Comparison of ENCODE assay signal across 18 mouse cellular contexts in genomic region chr5:45876328-45876727, GRCm38 (mm10). TPM values are rescaled to one million over a fixed set of nuclear protein-coding genes. Genes with fewer than 3 reads are reported as not detected.
A peak's percentile ranks its signal among the peaks of the same experiment; 100 is the strongest.
DNase-seq lines count a peak whose midpoint lies in the region; ATAC-seq and TF ChIP-seq lines count a peak whose summit lies in the region.
"Had no signal": no experiment of that assay in that cellular context is flagged by ENCODE, and none has a peak within 500 bp of the region (broad histone marks: within the 10 kb centered on the region; RNA-seq: fewer than 3 reads in every experiment).

No protein-coding gene starts in this region.

- H3K27me3 ChIP-seq in splenic B cell, adult 2 months (ENCODE audit: control insufficient read depth, insufficient read depth, low read length, poor library complexity, severe bottlenecking) = no peaks in the 10 kb centered on the region
- H3K27me3 ChIP-seq: embryonic facial prominence, embryonic 15.5 days; heart, embryonic 12.5 days had no signal

- TF ChIP-seq CTCF in bone marrow macrophage, adult 2 months (IDR thresholded peaks at IDR 0.05; ENCODE audit: low read depth, low read length) = no peak

- H3K4me1 ChIP-seq in bone marrow macrophage, adult 2 months (ENCODE audit: control insufficient read depth, insufficient read depth, low read length) = peaks cover 2% of the 10 kb centered on the region; the same call in 1 of the 2 replicates
- H3K4me1 ChIP-seq: embryonic facial prominence, embryonic 15.5 days; heart, embryonic 12.5 days had no signal

- no peaks in the 10 kb centered on the region for H3K36me3 ChIP-seq in splenic B cell, adult 2 months (ENCODE audit: control insufficient read depth, insufficient read depth, low read length, poor library complexity, severe bottlenecking)
- H3K36me3 ChIP-seq: embryonic facial prominence, embryonic 15.5 days; heart, embryonic 12.5 days had no signal

- DNase-seq in 416B (ENCODE audit: low read depth) = peak; percentile 47
- DNase-seq in splenic B cell, adult 2 months (ENCODE audit: low read depth, low spot score) = peak; percentile 7
- no peak for DNase-seq in urinary bladder, adult 18-20 months (ENCODE audit: low spot score in 2 of 2)
- no peak for DNase-seq in adrenal gland, postnatal 36 days
- no peak for DNase-seq in gastrocnemius, postnatal 14 days
- DNase-seq: adrenal gland, postnatal 10 days; cerebellum, adult 18-20 months; cerebellum, adult 9-11 months; cerebellum, postnatal 36 days; embryo, embryonic 11 days; gastrocnemius, postnatal 10 days had no signal

- no peak overlapping the region for H3K4me3 ChIP-seq in bone marrow macrophage, adult 2 months (ENCODE audit: insufficient read depth, low read length)
- H3K4me3 ChIP-seq: embryonic facial prominence, embryonic 15.5 days; heart, embryonic 12.5 days had no signal

- intact Hi-C loops in gastrocnemius, postnatal 14 days (cut with DNase I; ENCODE audit: low total_unique reads) = no loop called here

- peak overlapping the region; percentile 14; the same call in 1 of the 2 replicates for H3K27ac ChIP-seq in bone marrow macrophage, adult 2 months (ENCODE audit: insufficient read depth, low read depth, low read length)
- H3K27ac ChIP-seq: embryonic facial prominence, embryonic 15.5 days had no signal

- peak; percentile 39 to 59 for ATAC-seq in hematopoietic stem cell, adult 5-6 weeks (replicated peaks in 1 of 2; ENCODE audit: insufficient read depth in 1 of 2, low FRiP score in 2 of 2, low TSS enrichment in 1 of 2, low read depth in 1 of 2, poor library complexity in 2 of 2, severe bottlenecking in 2 of 2)
- ATAC-seq: hindbrain, embryonic 16.5 days; inflammation-experienced regulatory T-cells, adult 6 months; intestine, postnatal 0 days had no signal

- no peak for TF ChIP-seq POLR2A in bone marrow macrophage, adult 2 months (IDR thresholded peaks at IDR 0.05; ENCODE audit: borderline replicate concordance, low read depth, low read length)

RNA-seq across cellular contexts. Expression of gene Lcorl, which starts 18.9 kb away (rescaled TPM):
- polyA plus RNA-seq in bone marrow macrophage, adult 2 months (2012; ENCODE audit: insufficient read depth, insufficient read length, missing spikeins) = 21.5 and 27.0 TPM in 2 replicates
- 30.5 and 35.0 TPM in 2 replicates for total RNA-seq in hematopoietic stem cell, adult 5-6 weeks (2017)
- 10 to 100 TPM; 23.8 to 31.4 TPM for total RNA-seq in adrenal gland, postnatal 36 days (2021)
- total RNA-seq in gastrocnemius, postnatal 14 days (2021) = 10 to 100 TPM in 1 of 2 experiments, 1 to 10 TPM in 1; 8.1 to 10.3 TPM

Comparison
In these comparisons a context has a peak if more than half of its experiments do, and no peak if none do; other contexts are left out.
1. DNase-seq: peak in 416B (single experiment) and splenic B cell, adult 2 months (single experiment); none in urinary bladder, adult 18-20 months (0 of 2), adrenal gland, postnatal 36 days (0 of 2) and gastrocnemius, postnatal 14 days (single experiment).